Mouse (Mus musculus): ENCODE results near the gene Med7. TPM values are rescaled to one million over a fixed set of nuclear protein-coding genes. Genes with fewer than 3 reads are reported as not detected.
"Not testable (repeated sequence)": the region's sequence is repeated elsewhere in the genome, so short reads cannot be mapped to it uniquely, and the experiment has no call there.

Gene Med7
- total RNA-seq, 1 experiment from 2014 or later: 56.8 TPM

DNA sequence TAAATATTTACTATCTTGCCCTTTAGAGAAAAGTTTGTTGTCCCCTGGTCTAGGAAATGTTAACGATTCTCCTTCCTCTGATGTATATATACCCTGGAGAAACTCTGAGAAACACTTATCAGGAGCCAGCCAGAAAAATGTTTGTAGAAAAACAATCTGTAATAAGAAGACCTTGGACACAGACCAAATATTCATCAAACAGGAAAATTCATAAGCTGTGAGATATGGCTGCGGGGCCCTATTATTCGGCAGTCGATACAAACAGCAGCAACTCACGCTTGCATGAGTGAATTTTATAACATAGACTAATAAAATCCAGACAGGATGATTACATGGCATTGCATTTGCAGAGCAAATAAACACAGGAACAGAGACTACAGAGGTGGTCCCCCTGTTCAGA is 17.9 kb upstream of the Med7 start:
- no peak for ATAC-seq (replicated peaks; ENCODE audit: insufficient number of reproducible peaks, low FRiP score, low TSS enrichment, poor library complexity, severe bottlenecking)

DNA sequence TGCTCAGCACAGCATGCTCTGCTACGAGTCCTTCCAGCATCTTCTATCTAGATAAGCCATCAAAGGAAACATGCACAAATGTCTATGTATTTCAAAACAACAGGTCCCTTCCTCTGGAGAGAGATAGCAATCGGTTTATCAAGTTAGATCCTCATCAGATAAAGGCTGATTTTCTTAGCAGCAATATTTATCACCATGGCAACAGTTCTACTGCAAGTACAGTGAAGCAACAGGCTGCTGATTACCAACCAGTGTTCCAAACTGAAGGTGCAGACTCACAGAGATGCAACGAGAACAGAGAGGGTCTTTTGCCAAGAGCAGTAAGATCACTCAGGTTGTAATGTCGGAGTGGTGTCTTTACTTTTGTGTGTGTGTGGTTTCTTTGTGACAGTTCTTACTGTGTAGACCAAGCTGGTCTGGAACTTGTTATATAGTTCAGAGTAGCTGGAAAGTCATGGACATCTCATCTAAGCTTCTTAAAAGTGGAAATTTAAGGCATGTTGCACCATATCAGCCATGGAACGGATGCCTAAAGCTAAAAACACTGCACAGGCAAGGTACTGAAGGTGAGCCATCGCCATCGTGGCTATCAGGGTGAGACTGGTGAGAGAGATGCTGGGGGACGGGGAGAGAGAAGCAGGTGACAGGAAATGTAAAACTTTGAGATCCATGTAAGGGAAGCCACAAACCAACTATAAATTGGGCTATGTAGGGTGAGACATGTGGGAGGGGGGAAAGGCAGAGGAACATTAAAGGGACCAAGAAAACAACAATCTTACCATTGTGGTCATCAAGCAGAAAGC is 15.4 kb upstream of the Med7 start:
- ATAC-seq (replicated peaks; ENCODE audit: insufficient number of reproducible peaks, low FRiP score, low TSS enrichment, poor library complexity, severe bottlenecking): no peak

DNA sequence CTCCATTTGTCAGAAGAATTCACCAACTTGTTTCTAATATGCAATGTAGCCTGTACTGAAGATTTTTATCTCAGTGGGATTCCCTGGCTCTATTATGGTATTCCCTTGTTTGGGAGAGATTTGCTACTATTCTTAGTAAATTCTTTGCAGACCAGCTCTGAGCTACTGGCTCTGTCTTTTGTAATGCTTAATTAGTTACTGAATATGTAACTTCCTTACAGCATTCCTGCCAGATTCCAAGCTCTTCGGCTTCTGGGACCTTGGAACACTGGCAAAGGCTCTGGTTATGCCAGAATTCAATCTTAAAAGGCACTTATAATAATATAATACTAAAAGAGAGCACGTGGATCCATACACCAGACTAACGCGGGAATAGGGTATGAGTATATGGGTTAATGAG is 8.6 kb upstream of the Med7 start:
- ATAC-seq (replicated peaks; ENCODE audit: insufficient number of reproducible peaks, low FRiP score, low TSS enrichment, poor library complexity, severe bottlenecking): not testable (repeated sequence)

DNA sequence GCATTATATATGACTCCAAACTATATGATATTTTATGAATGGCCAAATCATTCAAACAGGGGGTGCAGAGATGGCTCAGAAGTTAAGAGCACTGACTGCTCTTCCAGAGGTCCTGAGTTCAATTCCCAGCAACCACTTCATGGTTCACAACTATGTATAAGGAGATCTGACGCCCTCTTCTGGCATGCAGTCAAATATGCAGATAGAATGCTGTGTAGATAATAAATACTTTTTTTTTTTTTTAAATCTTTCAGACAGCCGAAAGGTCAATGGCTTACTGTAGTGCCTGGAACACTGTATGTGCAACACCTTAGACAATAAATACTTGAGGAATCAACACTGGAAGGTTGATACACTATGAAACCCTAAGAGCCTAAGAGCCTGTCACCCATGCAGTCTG is 6.6 kb upstream of the Med7 start:
- ATAC-seq (replicated peaks; ENCODE audit: insufficient number of reproducible peaks, low FRiP score, low TSS enrichment, poor library complexity, severe bottlenecking): no peak

DNA sequence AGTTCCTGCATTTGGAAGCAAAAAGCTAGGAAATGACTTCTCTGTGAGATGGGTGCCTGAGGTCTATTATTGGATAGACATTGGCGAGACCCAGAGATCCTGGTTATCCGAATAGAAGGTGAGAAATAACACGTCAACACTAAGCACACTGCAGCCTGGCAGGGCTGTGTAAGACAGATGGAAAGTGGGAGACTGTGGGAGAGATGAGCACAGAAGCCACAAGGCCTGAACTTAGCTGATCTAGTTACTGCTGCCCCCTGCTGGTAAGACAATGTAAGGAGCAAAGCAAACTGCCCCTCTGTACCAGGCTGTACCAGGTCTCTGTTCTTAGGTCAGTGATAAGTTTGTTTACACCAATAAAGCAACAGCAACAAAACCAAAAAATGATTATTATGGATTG is 5.6 kb upstream of the Med7 start:
- ATAC-seq (replicated peaks; ENCODE audit: insufficient number of reproducible peaks, low FRiP score, low TSS enrichment, poor library complexity, severe bottlenecking): peak; percentile 89

DNA sequence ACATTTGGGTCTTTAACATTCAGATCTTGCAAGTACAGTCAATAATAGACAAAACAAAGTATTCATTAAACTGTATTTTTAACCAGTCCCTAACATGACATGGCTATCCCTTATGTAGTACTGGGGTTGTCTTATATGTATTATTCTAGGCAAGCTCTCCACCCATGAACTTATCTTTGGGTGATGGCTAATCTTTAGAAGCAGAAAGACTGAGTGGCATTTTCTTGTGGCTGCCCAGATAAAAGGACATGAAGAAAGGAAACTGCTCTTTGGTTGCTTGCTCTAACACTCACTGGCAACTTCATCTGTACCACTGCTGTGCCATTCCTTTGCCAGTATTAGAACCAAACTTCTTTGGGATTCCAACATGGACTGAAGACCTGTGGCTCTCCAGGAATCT is 1.4 kb upstream of the Med7 start:
- no peak for ATAC-seq (replicated peaks; ENCODE audit: insufficient number of reproducible peaks, low FRiP score, low TSS enrichment, poor library complexity, severe bottlenecking)

DNA sequence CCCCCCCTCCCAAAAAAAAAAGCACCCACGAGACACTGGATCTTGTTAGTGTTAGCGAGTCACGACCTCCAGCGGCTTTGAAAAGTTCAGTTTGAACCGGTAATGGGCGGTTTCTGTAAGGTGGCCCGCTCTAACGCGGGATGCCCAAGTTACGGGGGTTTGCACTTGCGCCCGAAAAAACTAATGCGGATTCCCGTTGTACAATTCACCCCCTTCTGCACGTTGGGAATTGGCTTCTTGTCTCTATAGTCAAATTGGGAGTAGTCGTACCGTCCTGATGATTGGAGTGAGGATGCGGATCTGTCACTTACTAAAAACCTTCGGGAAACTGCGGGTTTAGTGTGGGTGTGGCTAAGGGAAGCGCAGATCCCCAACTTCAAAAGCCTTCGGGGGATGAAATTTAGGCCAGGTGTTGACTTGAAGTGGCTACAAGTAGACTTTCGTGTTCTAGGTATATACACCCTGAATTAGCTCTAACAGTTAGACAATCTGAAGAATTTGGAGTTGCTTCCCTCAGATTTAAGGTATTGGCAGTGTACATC is 805 bp downstream of the Med7 start:
- ATAC-seq (replicated peaks; ENCODE audit: insufficient number of reproducible peaks, low FRiP score, low TSS enrichment, poor library complexity, severe bottlenecking): no peak

DNA sequence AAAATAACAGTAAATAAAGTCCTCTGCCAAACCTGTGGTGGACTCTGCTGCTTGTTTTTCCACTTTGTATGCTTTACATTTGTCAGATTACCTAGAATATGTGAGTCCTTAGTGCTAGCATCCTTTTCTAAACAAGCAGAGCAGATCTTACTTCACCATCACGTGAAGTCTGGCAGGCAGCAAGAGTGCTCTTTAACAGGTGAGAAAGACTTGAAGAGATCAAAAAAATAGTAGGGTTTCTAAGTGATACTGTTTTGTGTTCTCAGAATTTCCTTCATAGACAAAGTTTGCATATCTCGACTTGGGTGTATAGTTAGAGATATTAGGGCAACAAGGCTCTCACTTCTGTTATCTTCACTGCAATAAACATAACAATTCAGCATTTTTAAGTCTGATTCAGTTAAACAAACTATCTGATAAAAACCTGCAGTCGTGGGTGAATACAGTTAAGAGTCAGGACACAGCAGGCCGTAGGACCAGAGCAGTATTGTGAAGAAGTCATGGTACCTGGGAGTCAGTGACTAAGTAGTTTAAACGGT is 2.3 kb downstream of the Med7 start:
- ATAC-seq (replicated peaks; ENCODE audit: insufficient number of reproducible peaks, low FRiP score, low TSS enrichment, poor library complexity, severe bottlenecking): no peak

DNA sequence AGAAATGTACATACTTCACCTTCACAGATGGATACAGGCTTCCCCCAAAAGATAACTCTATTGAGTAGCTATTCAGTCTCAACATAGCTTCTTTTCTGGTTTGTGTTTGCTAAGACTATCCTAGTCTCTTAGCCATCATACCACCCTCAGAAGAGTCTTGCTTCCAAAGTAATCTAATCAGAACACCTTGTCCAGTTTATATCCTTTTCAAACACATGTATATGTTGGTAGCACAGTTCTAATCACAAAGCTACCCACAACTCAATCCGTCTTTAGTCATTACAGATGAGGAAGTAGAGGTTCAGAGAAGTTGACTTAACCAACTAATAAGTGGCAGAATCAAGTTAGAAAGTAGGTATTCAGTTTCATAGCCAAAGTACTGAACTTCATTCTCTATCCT is 5.0 kb downstream of the Med7 start:
- no peak for ATAC-seq (replicated peaks; ENCODE audit: insufficient number of reproducible peaks, low FRiP score, low TSS enrichment, poor library complexity, severe bottlenecking)

DNA sequence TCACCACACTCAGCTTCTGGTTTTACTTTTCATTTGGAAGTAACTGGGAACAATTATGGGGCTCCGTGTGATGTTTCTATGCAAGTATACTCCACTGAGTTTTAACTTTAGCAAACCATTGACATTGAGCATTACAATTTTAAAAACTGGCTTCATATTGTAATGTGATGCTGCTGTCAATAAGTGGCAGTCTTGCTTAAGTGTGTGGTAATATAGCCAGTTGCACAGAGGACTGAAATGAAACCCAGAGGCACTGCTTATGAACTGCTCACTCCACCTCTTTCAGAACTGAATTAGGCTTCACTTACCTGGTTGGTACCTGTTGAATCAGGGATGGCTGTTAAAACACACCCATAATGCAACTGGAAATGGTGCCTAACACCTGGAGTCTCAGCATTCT is 6.4 kb downstream of the Med7 start:
- peak; percentile 54; the same call in 1 of the 2 replicates for ATAC-seq (replicated peaks; ENCODE audit: insufficient number of reproducible peaks, low FRiP score, low TSS enrichment, poor library complexity, severe bottlenecking)

DNA sequence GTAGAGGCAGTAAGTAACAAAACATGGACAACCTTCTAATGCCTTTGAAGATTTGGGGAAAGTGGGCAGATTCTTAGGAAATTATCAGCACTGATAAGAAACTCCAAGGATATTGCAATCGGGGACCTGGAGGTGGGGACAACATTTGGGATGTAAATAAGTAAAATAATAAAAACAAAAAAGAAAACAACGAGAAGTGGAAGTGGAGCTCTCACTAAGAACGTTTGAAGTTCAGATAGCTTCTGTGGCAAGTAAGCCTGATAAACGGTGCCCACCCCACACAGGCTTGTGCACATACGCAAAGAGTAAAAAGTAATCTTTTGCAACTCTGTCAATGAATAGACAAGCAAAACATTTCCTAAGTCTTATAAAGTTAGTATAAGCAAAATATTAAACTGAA is 7.3 kb downstream of the Med7 start:
- ATAC-seq (replicated peaks; ENCODE audit: insufficient number of reproducible peaks, low FRiP score, low TSS enrichment, poor library complexity, severe bottlenecking): no peak

DNA sequence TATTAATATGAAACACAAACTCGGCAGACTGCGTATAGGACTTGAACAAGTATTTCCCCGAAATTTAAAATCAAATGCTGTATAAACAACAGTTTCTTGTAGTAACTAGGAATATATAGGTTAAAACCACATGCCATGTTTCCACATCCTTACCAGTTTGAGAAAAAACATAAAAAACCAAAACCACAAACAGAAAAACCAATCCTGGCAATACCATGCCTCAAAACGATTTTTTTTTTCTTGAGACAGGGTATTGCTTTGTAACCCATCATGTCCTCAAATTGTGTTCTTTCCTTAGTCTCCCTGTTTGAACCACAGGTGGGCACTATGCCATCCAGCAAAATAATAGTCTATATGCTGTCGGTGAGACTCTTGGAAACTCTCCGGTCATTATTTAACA is 9.4 kb downstream of the Med7 start:
- no peak for ATAC-seq (replicated peaks; ENCODE audit: insufficient number of reproducible peaks, low FRiP score, low TSS enrichment, poor library complexity, severe bottlenecking)

DNA sequence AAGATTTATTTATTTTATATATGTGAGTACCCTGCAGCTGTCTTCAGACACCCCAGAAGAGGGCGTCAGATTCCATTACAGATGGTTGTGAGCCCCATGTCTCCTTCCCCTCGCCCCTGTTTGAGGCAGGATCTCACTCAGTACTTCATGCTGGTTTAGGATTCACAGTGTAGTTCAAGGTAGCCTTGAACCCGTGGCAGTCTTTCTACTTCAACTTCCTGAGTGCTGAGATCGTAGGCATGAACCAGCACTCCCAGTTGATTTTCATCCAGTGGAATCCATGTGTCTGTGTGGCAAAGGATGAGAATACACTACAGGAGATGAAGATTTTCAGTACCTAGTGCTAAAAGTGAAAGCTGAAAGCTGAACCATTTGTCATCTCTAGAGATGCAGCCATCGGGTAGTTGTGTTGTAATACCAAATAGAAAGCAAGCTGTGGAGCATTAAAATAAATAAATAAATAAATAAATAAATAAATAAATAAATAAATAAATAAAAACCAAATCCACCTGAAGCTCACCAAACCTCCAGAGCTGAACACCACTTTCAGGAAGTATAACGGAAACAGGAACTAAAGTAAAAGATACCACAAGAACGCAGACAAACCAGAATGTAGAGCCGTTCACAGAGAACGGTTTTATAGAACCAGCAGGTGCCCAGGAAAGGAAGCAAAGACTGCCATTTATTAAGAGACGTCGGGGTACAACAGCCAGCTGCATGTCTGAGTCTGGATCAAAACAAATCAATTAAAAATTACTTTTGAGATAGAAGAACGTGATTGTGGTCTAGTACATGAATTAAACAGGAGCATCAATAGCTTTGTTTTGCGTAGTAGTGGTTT is 11.1 kb downstream of the Med7 start:
- ATAC-seq (replicated peaks; ENCODE audit: insufficient number of reproducible peaks, low FRiP score, low TSS enrichment, poor library complexity, severe bottlenecking): peak; percentile 28; the same call in 1 of the 2 replicates

DNA sequence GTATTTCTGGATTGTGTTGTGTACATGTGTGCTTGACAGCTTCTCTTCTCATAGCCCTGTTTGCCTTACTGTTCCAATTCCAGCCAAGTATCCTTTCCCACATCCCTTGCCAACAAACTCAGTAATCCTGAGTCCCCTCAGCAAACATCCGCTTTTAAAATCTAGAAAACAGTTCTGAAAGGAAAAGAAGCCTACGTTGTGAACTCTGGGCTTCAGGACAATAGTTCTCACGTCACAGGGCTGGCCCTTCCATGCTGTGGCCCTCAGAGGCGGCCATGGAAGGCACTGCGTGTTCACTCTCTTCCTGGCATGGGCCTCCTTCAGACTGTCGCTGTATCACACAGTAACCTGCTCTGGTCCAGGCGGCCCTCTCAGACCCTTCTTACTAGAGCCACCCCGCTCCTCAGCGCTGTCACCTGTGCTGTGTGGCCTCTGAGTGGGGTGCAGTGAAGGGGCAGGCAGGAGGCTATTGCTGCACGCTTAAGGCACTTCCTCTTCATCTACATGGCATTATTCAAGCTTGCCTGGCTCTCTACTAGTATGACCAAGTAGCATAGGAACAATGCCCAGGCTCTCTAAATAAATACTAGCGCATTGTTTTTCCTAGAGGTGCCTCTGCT is 12.8 kb downstream of the Med7 start:
- peak; percentile 54; the same call in 1 of the 2 replicates for ATAC-seq (replicated peaks; ENCODE audit: insufficient number of reproducible peaks, low FRiP score, low TSS enrichment, poor library complexity, severe bottlenecking)

DNA sequence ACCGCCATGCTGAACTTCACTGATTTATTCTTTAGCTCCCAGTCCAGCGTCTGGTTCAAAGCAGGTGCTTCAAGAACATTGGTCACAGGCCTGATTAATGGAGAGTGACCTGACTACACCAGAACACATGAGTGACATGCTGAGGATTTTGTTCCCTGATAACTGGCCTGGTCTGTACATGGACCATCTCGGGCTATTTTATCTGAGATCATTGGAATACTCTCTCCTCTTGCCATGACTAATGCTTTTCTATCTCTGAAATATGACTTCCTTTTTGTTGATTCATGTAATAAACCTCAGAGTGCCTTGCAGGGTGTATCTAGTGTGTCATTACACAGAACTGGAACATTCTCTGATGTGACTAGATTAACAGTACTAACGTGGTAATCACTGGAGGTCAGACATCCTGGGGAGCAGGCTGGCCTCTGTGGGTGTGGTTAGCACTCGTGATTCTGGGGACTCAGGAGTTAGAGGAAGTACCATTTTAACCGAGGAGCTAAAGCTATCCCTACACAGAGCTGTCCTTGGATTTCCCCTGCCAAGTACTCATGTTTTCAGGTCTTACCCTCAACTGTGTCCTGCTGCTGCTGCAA is 17.8 kb downstream of the Med7 start, which contains the start of gene Havcr2:
Gene Havcr2 (plus strand): TSS at position 483 of the 593 bp plus-strand sequence.
- ATAC-seq (replicated peaks; ENCODE audit: insufficient number of reproducible peaks, low FRiP score, low TSS enrichment, poor library complexity, severe bottlenecking): peak; percentile 92

DNA sequence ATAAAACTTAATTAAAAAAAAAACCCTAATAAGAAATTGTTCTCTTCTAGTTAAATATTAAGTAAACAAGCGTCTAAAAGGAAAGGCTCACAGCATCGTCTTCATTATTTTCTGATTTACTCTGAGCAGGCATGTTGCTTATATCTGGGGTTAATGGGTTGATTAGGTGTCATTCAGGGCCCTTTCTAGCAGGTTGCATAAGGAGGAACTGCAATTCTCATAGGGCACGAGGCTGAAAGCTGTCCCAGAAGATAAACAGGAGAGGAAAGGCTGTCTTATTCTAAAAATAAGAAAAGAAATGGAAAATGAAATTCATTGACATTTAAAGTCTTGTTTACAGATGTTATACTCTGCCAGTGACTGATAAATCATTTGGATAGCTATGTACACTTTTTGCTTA is 23.2 kb downstream of the Med7 start:
- no peak for ATAC-seq (replicated peaks; ENCODE audit: insufficient number of reproducible peaks, low FRiP score, low TSS enrichment, poor library complexity, severe bottlenecking)

DNA sequence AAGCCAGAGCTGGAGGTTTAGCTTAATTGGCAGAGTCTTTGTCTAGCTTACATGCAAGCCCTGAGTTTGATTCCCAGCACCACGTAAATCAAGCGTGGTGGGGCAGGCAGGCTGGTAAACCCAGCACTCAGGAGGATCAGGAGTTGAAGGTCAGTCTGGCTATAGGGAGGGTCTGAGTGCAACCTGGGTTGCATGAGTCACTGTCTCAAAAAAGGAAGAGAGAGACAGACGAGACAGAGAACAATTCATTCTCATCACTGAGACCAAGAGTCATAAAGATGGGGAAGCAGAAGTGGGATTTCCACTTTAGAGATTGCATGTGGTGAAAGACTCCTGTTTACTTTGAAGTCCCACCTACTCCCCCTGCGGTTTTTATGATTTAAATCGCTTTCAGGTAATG is 24.6 kb downstream of the Med7 start:
- peak; percentile 87 for ATAC-seq (replicated peaks; ENCODE audit: insufficient number of reproducible peaks, low FRiP score, low TSS enrichment, poor library complexity, severe bottlenecking)

DNA sequence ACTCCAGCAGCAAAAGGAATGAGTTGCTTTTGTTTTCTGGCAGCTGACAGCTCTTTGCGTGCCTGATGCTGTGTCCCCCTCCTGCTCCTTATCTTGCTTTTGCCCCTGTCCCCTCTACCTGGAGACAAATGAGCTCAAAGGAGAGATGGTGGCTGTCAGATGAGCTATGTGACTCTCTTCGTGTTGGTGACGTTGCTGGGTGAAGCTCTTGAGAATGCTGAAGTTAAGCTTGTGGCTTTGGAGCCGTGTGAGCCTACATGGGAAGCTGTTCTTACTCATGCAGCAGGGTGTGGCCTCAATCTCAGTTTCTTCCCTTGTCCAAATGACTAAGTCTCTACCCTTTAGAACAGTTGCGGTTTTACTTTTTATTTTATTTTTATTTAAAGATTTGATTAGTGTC is 25.2 kb downstream of the Med7 start:
- peak; percentile 87 for ATAC-seq (replicated peaks; ENCODE audit: insufficient number of reproducible peaks, low FRiP score, low TSS enrichment, poor library complexity, severe bottlenecking)

DNA sequence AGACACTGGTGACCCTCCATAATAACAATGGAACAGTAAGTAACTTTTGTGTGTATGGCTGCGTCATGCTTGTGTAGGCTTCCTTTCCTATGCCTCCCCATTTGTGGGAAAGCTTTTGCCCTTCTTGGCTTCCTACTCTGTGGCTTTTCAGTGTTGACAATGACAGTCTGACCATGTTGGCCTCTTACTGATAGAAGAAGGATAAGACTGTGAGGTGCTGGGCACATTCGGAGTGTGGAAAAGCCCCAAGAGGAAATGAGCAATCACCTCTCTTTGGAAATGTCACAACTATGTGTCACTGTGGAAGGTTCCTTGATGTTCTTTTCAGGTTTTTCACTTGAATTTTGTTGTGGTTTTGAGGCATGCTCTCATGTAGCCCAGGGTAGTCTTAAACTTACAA is 30.2 kb downstream of the Med7 start:
- peak; percentile 68 for ATAC-seq (replicated peaks; ENCODE audit: insufficient number of reproducible peaks, low FRiP score, low TSS enrichment, poor library complexity, severe bottlenecking)

Data from monocyte, adult 5-6 weeks (primary cell).